In genomic region chr3:82539951-82540350, GRCm38 (mm10) we compare ENCODE assay signal across 29 mouse cellular contexts. TPM values are rescaled to one million over a fixed set of nuclear protein-coding genes. Genes with fewer than 3 reads are reported as not detected.
"Had no signal": no experiment of that assay in that cellular context is flagged by ENCODE, and none has a peak within 500 bp of the region (broad histone marks: within the 10 kb centered on the region; RNA-seq: fewer than 3 reads in every experiment).

No protein-coding gene starts in this region.

- H3K9ac ChIP-seq: heart, embryonic 13.5 days; heart, embryonic 15.5 days; hindbrain, embryonic 13.5 days; hindbrain, embryonic 15.5 days; limb, embryonic 13.5 days; limb, embryonic 15.5 days; liver, embryonic 12.5 days; liver, embryonic 14.5 days had no signal

- H3K9me3 ChIP-seq: heart, embryonic 13.5 days; heart, embryonic 15.5 days; hindbrain, embryonic 13.5 days; hindbrain, embryonic 15.5 days; limb, embryonic 13.5 days; limb, embryonic 15.5 days; liver, embryonic 12.5 days had no signal

- H3K36me3 ChIP-seq: heart, embryonic 13.5 days; heart, embryonic 15.5 days; hindbrain, embryonic 13.5 days; hindbrain, embryonic 15.5 days; limb, embryonic 13.5 days; limb, embryonic 15.5 days; liver, embryonic 12.5 days had no signal

- ATAC-seq: hindbrain, postnatal 0 days; intestine, embryonic 16.5 days; liver, embryonic 12.5 days had no signal

- H3K27ac ChIP-seq: heart, adult 2 months; heart, embryonic 13.5 days; heart, embryonic 15.5 days; hindbrain, embryonic 13.5 days; hindbrain, embryonic 15.5 days; hindbrain, postnatal 0 days; limb, embryonic 13.5 days; limb, embryonic 15.5 days; liver, embryonic 12.5 days; liver, embryonic 14.5 days had no signal

- H3K4me2 ChIP-seq: heart, embryonic 11.5 days; heart, embryonic 13.5 days; heart, embryonic 15.5 days; hindbrain, embryonic 13.5 days; hindbrain, embryonic 15.5 days; limb, embryonic 13.5 days; limb, embryonic 15.5 days; liver, embryonic 12.5 days had no signal

- H3K27me3 ChIP-seq: heart, embryonic 13.5 days; heart, embryonic 15.5 days; hindbrain, embryonic 13.5 days; hindbrain, embryonic 15.5 days; limb, embryonic 13.5 days; limb, embryonic 15.5 days; liver, embryonic 12.5 days had no signal

- DNase-seq: gastrocnemius, postnatal 14 days; gastrocnemius, postnatal 36 days; heart, adult 11 months; heart, adult 2 months; heart, postnatal 14 days; heart, postnatal 36 days; kidney, adult 18-20 months; kidney, adult 8-10 months; kidney, postnatal 10 days; kidney, postnatal 25 days; kidney, postnatal 4 days; left cerebral cortex, postnatal 4 days had no signal

- H3K4me1 ChIP-seq: heart, embryonic 13.5 days; heart, embryonic 15.5 days; hindbrain, embryonic 13.5 days; hindbrain, embryonic 15.5 days; limb, embryonic 13.5 days; limb, embryonic 15.5 days; liver, embryonic 12.5 days had no signal

- H3K4me3 ChIP-seq: heart, adult 2 months; heart, embryonic 13.5 days; heart, embryonic 15.5 days; hindbrain, embryonic 13.5 days; hindbrain, embryonic 15.5 days; limb, embryonic 13.5 days; limb, embryonic 15.5 days; liver, embryonic 12.5 days had no signal

RNA-seq across cellular contexts. Expression of gene Npy2r, which starts 7.9 kb away (rescaled TPM):
- total RNA-seq: gastrocnemius, adult 18-20 months; gastrocnemius, adult 8-10 months; gastrocnemius, postnatal 36 days; heart, adult 2 months; heart, postnatal 14 days; heart, postnatal 36 days; hematopoietic stem cell, adult 5-6 weeks; liver, adult 2 months had no signal
- polyA plus RNA-seq: heart, postnatal 0 days; liver, adult 2 months; liver, embryonic 14.5 days; liver, embryonic 16.5 days had no signal
